Mouse (Mus musculus): ENCODE measurements around the gene Zfp827.

Gene Zfp827

DNA sequence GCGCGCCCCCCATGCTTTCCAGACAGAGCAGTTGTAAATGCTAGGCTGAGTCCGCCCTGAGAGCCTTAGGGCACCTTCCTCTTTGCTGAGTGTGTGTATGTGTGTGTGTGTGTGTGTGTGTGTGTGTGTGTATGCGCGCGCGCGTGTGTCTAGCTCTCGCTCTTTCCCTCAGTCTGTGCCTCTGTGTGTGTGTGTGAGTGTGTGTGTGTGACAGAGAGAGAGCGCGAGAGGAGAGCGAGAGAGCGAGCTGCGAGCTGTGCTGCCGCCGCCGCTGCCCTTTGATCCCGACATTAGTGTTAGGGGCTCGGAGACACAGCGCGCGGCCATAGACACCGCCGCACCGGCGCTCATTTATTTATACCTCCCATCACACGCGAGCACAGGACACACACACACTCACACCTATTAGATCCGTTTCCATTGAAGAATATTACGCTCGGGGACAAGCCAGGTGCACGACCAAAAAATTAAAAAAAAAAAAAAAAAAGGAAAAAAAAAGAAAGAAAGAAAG, at the start of gene Zfp827:
Zfp827 (plus strand) TSS at position 461 of the 511 bp plus-strand sequence.
- peak; percentile 92 for DNase-seq (ENCODE audit: low read depth, low spot score)

DNA sequence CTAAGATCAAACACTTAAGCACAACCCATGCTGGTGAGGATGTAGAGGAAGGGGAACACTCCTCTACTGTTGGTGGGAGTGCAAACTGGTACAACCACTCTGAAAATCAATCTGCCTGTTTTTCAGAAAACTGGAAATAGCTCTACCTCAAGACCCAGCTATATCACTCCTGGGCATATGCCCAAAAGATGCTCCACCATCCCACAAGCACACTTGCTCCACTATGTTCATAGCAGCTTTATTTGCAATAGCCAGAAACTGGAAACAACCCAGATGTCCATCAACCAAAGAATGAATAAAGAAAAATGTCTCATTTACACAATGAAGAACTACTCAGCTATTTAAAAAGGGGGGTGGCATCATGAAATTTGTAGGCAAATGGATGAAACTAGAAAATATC, 23.9 kb upstream of the Zfp827 start:
- no peak for DNase-seq (ENCODE audit: low read depth, low spot score)

GRCm38 (mm10) chr8:79015061-79015460, 13.2 kb upstream of the Zfp827 start:
- peak; percentile 71 for DNase-seq (ENCODE audit: low read depth, low spot score)

DNA sequence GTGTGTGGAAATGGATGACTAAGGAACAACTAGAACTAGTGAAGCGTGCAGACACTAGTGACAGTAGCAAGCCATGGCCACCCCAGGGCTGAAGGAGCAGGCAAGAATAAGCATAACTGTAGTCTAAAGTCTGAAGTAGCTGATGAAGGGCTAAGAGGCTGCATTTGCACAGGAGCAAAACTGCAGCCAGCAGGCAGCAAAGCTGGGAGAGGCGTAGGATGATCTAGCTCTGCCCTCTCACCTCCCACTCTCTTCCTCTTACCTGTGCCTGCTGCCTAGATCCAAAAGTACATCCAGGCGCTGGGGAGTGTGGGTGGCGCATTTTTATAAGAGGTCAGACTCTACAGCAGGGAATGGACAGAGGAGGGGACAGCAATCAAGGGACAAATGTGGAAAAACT, 12.2 kb upstream of the Zfp827 start:
- DNase-seq (ENCODE audit: low read depth, low spot score), result no peak

- DNase-seq (ENCODE audit: low read depth, low spot score), result peak; percentile 48
Observed at GRCm38 (mm10) chr8:79016583-79016982, 11.7 kb upstream of the Zfp827 start.

- DNase-seq (ENCODE audit: low read depth, low spot score), result peak; percentile 65
Observed at GRCm38 (mm10) chr8:79023922-79024321, 4.3 kb upstream of the Zfp827 start.

DNA sequence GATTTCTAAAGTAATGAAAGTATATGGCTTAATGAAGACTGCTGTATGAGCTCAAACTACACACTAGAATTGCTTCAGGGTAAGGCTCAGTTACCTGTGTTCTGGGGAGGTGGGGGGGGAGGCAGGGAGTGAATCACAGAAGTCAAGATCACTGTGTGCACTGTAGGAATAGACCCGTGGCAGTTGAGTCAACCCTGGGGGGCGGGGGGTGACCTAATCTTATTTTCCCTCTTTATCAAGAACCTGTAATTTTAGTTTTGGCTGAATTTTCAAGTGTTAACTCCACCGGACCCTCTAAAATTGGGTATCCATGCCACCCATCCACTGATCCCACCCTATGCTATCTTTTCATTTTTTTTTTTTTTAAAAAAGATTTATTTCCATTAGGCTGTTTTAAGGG, 918 bp upstream of the Zfp827 start:
- no peak for DNase-seq (ENCODE audit: low read depth, low spot score)

DNA sequence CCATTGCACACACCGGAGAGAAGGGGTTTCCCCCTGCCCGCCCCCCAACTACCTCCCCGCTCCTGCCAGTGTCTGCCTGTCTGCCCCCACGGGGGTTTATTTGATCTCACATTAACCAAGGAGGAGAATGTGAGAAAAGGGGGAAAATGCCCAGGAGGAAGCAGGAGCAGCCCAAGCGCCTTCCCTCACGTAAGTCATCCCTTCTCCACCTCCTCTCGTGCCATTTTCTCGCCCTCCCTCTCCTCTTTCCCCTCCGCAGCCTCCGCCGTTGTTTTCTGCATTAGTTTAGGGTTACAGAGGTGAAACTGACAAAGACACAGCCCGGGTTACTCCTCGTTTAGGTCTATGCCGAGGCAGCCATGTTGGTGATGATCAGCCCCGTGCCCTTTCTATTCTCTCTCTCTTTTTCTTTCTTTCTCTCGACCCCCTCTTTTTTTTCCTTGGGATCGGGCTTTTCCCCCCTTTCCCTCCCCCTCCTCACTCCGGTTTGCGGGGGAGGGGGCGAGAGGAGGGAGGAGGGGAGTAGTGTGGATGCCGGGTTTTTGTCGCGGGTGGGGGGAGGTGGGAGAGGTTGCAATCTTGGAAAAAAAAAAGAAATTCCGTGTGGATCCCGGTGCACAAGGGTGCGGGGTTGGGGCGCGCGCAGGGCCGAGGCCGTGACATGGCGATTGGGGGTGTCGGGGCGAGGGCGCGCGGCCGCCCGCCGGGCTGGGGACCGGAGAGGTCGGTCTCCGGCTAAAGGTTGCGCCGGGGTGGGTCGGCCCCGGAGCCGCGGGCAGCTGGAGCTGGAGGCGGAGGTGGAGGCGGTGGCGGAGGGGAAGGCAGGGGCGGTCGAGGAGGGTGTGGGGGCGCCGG, 531 bp downstream of the Zfp827 start:
- peak; percentile 44 for DNase-seq (ENCODE audit: low read depth, low spot score)

- DNase-seq (ENCODE audit: low read depth, low spot score), result peak; percentile 85
Observed at GRCm38 (mm10) chr8:79029396-79030325, 1.4 kb downstream of the Zfp827 start.

DNA sequence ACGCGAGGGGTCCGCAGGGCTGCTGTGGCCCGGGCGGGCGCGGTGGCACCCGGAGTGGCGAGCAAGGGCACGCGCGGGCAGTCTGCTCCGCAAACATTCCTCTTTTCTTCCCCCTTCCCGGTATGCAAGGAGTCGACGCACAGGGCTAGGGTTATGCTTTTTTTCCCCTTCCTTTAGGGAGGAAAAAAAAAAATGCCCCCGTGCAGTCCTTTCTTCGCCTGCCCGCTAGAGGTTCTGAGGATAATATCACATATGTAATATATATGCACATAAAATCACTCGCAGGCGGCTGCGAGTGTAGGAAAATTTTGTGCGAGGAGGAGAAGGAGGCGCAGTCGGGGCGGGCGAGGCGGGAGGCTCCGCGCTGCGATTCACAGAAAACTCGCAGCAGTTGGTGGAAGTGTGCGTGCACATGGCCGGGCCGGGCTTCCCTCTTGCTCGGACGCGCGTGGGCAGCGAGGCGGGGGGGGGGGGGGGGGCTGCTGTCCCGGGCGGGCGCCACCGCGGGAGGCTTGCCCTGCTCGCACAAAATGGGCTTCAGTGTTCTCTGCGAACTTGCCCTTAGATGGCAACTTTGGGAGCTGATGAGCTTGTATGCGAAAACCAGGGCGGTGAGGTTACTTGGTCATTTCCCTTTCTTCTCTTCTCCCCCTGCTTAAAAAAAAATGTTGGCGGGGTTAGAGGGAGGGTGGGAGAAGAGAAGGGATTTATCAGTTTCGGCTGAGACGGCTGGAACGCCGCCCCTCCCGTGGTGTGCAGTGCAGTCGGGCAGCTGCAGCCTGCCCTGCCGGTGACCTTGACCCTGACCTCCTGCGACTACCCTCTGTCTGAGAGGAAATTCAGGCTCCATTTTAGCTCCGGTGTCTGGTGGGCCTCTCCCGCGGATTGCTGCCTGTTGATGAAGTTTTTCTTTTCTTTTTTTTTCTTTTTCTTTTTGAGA, 2.4 kb downstream of the Zfp827 start:
- DNase-seq (ENCODE audit: low read depth, low spot score), result peak; percentile 95

- DNase-seq (ENCODE audit: low read depth, low spot score), result no peak
Observed at GRCm38 (mm10) chr8:79037532-79037931, 9.3 kb downstream of the Zfp827 start.

DNA sequence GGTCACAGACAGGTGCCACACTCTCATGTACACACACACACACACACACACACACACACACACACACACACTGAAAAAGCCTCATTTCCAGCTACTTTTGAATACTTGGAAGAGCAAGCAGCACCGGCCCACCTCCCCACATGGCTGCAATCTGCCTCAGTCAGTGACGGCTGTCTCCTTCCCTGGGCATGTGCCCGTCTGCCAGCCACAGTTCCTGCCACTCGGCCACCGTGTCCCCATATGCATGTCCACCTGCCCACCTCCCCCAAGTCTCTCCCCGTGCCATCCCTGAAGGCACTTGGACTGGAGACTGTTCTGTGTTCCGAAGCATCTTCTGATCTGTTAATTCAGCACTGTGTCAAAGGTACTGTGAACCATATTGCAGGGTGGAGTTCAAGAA, 9.8 kb downstream of the Zfp827 start:
- no peak for DNase-seq (ENCODE audit: low read depth, low spot score)

GRCm38 (mm10) chr8:79041429-79041828, 13.2 kb downstream of the Zfp827 start:
- no peak for DNase-seq (ENCODE audit: low read depth, low spot score)

DNA sequence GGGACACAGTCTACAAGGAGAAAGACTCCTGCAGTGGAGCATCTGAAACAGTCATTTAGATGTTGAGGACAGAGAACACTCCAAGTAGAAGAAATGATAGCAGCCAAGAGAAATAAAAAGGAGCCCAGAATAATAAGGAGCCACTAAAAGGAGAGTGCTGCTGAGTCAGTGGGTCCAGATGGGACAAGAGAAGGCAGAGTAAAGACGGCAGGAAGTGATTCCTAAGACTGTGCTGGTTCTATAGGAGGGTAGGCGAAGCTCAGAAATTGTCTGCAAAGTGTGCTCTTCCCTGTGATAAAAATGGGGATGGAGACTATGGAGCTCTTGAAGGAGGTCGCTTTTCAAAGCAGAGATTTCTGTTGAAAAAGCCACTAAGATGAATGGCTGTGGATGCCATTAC, 14.0 kb downstream of the Zfp827 start:
- DNase-seq (ENCODE audit: low read depth, low spot score), result no peak

- DNase-seq (ENCODE audit: low read depth, low spot score), result no peak
Observed at GRCm38 (mm10) chr8:79044673-79045072, 16.4 kb downstream of the Zfp827 start.

DNA sequence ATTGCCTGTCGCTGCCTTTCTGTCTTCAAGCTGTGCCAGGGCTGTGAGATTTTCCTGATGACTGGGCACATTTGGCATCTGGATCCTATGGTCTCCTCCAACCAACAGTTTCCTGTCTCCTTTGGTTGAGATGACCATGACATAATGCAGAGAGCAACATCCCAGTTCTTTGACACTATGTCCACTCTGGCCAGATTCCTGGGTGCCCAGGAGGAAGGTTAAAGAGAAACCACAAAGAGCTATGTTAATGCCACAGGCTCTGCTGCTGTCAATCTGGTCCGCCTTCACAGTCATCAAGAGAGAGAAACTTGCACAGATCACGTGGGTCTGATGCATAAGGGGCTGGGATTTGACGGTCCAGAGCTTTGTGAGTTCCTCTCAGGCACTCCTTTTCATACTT, 18.4 kb downstream of the Zfp827 start:
- DNase-seq (ENCODE audit: low read depth, low spot score), result no peak

- DNase-seq (ENCODE audit: low read depth, low spot score), result no peak
Observed at GRCm38 (mm10) chr8:79048388-79049005, 20.3 kb downstream of the Zfp827 start.

- no peak for DNase-seq (ENCODE audit: low read depth, low spot score)
Observed at GRCm38 (mm10) chr8:79054222-79054621, 26.0 kb downstream of the Zfp827 start.

DNA sequence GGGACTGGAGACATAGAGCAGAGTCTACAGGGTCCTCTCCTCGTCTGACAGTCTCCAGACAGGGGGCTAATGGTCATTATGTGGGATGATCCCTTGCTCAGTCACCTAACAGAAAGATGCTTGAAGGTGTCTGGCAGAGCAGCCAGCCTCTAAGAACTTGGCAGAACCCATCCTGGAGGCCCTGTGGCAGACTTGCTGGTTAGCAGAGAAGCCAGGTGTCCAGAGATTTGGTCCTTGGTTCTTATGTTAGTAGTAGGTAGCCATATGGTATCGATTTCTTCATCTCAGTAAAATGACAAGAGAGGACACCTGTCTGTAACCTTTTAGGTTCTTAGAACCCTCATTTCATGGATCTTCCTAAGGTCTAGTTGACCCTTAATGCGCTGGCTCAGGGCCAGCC, 28.9 kb downstream of the Zfp827 start:
- no peak for DNase-seq (ENCODE audit: low read depth, low spot score)

DNA sequence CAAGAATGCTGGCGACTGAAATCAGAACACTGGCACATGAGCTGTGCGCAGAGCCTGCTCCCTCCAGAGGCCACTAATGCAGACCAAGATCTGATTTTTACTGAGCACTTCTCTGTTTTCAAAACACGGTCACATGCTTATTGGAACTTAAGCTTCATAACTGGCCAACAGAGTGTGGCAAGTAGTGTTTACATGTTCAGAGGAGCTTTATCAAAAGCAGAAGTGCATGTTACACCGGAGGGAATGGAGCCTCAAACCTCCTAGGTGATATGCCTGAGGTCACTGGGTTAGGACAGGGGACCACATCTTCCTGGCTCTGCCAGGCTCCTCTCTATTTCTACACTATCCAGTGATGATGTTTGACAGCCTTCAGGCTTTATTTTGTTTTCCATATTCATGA, 31.1 kb downstream of the Zfp827 start:
- no peak for DNase-seq (ENCODE audit: low read depth, low spot score)
